Mouse (Mus musculus) embryo, embryonic 10.5 days (tissue): ENCODE data around the gene Olfr574.

ENCODE experiments used
- DNase-seq: peaks from one replicate; pipeline ENCODE4 v3.0.0-alpha.2; 2015; ENCODE audit warnings: low spot score

Olfr574 gene

DNA sequence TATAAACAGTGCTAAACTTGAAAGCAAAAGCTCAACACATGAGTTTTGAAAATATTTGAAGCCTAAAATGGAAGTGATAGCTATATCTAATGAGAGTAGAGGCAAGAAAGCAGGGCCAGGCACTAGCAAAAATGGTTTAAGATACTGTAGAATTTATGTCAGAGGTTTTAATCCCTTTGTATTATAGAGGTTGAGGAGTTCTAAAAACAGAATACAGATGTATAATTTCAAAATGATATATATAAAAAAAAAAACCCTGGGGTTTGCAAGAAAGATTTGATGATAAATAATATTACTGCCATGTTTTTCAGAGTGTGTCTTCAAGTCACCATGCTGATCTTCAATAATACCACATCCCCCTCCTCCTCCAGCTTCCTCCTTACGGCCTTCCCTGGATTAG, at the start of gene Olfr574:
Gene Olfr574 (plus strand): TSS at position 301 of the 400 bp plus-strand sequence.
- DNase-seq, result no peak

DNA sequence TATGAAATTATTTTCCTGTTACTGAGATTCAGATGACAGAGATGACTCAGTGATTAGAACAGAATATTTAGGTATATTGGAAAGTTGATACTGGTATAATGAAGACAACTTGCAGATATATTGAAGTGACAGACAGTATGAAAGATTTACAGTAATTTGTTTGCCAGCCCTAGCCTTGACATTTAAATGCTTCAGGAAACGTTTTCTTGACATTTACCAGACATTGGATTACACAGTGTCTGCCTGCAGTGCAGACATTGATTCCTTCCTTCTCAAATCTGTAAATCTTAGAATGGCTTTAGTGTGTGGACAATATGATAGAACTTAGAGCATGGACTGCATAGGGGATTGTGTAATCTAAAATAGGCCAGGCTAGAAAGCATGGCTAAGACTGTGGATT, 33.0 kb upstream of the Olfr574 start:
- DNase-seq, result no peak

DNA sequence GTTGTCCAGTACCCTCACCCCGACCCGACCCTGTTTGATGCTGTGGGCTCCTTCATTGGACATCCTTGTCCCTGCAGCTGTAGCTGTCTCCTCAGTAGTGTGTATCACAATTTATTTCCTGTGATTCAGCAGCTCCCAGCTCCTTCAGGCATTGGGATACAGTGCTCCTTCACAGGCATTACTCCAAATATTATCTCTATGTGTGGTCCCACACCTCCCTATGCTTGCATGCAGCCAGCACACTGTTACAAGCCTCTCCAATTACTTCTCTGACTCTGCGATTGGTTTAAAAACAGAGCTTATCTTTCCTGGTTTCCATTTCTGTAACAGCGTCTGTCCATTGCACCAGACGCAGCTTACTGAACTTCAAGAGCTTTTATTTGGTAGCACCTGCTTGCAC, 31.9 kb upstream of the Olfr574 start:
- no peak for DNase-seq

DNA sequence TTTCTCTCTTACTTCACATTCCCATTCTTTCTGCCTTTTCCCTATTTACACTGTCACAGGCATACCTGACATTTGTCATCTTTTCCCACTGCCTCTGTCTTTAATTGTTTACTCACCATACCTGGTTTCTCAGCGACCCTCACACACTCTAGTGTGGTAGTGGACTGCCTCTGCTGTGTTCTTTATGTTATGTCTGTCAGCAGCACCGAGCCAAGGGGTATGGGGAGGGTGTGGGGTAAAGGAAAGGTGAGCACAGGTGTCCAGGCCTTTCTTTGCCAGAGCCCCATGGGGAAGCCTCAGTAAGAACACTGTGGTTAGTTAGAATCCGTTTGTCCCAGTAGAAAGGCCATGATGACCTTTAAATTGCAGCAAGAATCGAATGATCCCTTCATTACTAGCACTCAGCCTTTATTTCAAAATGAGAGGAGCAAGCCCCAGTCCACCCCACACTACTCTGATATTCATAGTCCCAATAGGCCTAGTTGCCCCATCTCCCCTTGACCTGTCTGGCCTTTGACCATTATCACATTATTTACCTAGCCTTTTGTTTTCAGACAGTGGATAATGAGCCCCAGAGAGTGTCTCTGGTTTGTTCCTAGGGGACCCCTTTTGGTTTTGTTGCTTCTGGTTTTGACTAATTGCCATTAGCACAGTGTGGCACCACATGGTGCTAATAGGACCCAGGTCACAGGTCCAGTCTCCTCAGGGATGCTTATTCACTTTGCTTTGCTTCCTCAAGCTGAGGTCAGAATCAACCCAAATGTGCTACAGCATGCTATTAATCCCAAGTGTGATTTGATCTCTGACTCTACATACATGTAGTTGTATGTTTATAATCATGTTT, 31.0 kb upstream of the Olfr574 start, which contains the start of gene Olfr571:
Gene Olfr571 (minus strand): TSS at position 505 of the 844 bp plus-strand sequence.
- DNase-seq, result peak; percentile 12

DNA sequence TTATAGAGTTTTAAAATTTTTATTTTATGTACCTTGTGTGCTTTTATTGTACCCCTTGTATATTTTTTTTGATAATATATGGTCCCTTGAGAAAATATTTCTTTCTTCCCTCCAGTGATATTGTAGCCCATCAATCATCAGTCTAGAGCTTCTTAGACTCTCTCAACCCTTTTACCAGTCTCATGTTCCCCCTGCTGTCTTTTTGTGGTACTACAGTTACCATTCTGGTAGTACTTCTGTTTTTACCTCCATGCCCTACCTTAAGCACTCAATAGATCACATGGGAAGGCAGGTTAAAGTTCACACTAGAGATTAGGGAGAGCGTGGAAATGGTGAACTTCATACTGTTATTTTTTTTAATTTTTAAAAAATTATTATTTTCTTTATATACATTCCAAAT, 28.6 kb upstream of the Olfr574 start:
- peak; percentile 85 for DNase-seq

DNA sequence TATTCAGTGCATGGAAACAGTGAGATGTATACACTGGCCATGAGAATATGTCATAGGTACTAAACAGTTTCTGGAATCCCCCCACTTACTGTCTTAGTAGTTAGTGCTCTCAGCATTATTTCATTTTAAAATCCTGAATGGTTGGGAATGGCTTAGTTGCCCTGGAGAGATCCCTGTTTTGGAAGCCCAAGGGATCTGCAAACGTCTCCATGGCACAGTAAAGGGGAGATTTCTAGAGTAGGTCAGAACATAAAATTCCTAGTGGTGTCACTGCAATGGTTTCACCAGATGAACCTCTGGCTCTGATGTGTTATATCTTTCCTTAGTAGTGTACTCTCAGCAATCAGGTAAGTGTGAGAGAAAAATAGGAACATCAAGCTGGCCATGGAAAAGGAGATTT, 24.2 kb upstream of the Olfr574 start, which contains the start of gene Olfr572:
Gene Olfr572 (plus strand): TSS at position 301 of the 400 bp plus-strand sequence.
- no peak for DNase-seq

DNA sequence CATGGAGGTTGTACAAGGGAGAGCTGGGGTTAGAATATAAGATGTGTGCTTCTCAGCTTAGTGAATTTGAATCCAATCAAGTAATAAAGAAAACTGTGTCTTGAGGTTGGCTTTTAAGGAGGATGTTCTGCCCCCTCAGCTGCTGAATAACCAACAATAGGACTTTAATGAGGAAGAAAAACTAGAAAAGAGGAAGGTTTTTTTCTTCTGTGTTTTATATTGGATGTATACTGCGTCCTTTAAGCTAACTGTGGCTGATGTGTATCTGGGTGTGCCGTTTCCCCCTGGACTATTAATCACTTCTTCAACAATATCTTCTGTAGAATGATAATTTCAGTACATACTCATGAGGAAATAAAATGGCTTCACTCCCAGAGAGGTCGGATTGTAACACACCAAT, 21.2 kb upstream of the Olfr574 start:
- no peak for DNase-seq

DNA sequence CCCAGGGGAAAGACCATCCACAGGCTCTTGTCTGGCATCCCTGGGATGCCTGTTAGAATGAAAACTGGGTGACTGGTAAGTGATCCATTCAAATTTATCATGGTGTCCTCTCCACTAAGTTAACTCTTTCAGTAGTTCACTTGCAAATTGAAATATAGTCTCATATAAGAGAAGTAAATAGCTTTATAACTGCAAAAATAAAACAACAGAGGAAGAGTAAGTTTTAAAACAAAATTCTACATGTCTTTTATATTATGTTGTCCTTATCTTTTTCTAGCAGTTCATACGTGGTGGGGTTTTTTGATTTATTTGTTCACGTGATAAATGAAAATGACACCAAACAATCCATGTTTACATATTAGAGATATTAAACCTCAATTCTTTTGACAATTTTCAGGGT, 5.8 kb upstream of the Olfr574 start, which contains the start of gene Olfr573-ps1:
Gene Olfr573-ps1 (minus strand): TSS at position 101 of the 400 bp plus-strand sequence.
- no peak for DNase-seq

DNA sequence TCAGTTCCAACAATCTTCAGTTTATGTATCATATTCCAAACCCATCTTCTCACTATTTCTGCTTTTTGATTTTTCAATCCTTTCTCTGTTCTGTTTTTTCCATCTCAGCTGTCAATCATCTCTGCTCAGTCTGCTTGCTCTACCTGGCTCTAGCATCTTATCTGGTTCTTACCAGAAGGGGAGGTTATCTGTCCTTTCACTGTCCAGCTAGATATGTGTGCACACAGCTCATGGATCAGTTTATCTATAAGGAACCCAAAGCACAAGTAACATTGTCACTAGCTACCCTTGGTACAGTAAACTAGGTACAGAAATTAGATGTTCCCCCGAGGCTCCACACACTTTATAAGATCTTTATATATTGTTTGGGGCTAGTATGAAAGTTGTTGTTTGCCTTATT, 4.8 kb upstream of the Olfr574 start:
- DNase-seq, result no peak

DNA sequence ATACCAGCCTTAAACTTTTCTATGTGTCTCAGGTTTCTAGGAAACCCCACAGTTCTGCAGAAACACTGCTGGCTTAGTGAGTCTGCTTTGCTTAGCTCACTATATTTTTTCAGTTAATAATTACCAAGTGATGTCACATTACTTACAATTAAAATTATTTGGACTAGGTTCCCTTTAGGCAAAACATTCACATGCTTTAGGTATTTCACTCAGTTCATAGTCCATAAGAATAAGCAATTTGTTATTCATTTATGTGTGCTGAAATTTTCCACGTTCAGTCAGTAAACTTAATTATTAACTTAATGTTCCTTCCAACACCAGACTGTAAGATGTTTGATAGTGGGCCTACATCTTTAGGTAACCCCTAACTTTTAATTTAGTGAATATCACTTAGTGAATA, 2.5 kb downstream of the Olfr574 start:
- DNase-seq, result no peak

DNA sequence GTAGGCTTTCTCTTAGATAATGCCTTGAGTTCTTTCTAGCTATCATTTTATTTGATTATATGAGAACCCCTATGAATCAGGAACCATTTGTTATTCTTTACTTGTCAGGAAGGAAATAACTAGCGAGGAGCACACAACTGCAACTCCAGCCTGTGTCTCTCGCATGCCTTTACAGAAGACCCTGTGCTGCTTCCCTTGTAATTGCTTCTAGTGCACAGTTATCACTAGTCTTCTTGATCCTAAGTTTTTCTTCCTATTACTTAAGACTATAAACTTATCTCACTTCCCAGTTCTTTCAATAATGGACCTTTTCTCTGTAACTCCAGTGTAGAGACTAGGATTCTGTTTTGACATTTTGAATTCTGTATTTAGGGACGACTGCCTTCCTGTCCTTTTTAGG, 9.9 kb downstream of the Olfr574 start:
- DNase-seq, result no peak

DNA sequence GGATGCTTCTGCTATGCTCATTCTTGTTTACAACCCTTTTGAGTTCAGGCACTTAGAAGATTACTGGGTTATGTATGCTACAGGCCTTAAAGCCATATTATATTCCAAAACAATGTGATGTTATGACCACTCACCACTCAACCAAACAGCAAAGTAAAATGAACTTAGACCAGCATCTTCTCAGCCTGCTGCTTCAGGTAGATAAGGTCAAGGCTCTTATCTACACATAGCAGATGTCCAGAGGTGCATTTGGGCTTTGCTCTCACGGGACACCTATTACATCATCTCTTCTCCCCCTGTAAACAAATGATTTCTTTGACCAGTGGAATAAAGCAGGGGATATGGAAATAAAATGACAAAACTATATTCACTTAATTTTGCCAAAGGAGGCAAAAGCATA, 10.3 kb downstream of the Olfr574 start, which contains the start of gene Olfr575:
Gene Olfr575 (minus strand): TSS at position 183 of the 400 bp plus-strand sequence.
- no peak for DNase-seq

DNA sequence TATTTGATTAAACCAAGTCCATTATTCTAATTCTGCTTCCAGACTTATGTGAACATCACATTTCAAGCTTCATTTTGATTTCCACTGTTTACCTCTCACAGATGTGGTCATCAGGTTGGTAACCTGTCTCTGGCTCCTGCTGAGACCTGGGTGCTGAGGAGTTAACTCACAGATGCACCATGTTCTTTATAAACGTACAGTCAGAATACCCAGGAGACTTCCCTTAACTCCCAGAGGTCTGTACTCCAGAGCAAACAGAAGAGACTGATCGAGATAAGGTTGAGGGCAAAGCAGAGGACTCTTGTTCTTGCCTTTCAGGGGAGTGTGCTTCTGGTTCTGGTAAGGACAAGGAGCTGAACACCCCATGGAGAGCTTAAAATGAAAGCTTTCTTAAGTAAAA, 14.1 kb downstream of the Olfr574 start, which contains the start of gene Olfr576:
Gene Olfr576 (plus strand): TSS at position 301 of the 400 bp plus-strand sequence.
- no peak for DNase-seq

DNA sequence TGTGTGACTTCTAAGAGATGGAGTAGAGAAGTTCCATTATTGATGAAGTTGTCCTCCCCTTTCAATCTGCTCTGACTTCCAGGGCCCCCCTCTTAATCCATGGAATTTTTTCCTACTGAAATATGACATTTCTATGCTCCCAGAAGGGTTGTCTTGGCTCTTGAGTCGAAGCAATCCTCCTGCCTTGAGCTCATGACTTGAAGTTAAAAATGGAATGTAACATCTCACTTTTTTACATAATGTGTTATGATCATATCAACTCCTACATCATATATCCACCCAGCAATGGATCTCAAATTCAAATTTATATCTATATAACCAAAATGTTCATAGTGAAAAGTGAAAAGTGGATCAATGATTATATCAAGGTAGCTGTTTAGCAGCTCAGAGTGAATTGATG, 26.1 kb downstream of the Olfr574 start:
- DNase-seq, result no peak

DNA sequence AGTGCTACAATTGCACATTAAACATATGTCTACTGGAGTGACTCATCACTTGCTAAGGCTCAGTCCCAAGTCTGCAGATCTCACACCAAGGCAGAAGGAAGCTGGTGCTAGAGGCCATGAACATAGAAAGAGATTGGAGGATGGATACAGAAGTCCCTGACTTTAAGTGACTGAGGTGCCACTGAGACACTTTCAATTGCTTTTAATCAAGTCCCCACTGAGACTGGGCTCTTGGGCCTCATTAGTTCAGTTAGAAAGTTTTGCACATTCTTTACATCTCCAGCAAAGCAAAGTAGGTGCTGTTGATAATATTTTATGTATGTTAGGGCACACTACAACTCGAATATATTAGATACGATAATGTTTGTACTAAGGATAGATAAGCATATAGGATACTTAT, 27.6 kb downstream of the Olfr574 start, which contains the start of gene Olfr577:
Gene Olfr577 (minus strand): TSS at position 101 of the 400 bp plus-strand sequence.
- no peak for DNase-seq

DNA sequence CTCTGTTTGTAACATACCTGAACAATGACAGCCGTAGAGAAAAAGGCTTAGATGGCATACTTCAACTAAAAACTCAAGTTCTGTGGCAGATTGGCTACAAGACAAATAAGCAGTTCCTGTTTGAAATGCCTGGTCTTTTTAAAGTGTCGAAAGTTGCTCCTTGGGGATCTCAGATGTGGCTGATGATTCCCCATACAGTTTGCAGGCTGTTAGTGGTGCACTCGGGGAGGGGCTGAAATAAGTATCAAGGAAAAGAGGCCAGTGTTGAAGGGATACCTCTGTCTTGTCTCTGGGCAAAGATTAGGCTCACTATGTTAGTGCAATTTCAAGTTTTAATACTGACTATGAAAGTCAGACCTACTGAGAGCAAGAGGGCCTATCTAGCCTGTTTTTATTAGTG, 41.0 kb downstream of the Olfr574 start, which contains the start of gene Olfr578:
Gene Olfr578 (minus strand): TSS at position 101 of the 400 bp plus-strand sequence.
- DNase-seq, result no peak
